Mouse (Mus musculus): ENCODE data around the gene Pctp.

- TF ChIP-seq CTCF (IDR thresholded peaks at IDR 0.05; ENCODE audit: insufficient read depth, low read depth, low read length) = no peak
- no peak for TF ChIP-seq POLR2A (IDR thresholded peaks at IDR 0.05; ENCODE audit: insufficient read depth, low read depth, low read length)
Measured at GRCm38 (mm10) chr11:89986516-89986915, 16.2 kb downstream of the Pctp start.

All from olfactory bulb, adult 2 months (tissue).